Mouse (Mus musculus): ENCODE measurements around the gene Ccndbp1. TPM values are rescaled to one million over a fixed set of nuclear protein-coding genes. Genes with fewer than 3 reads are reported as not detected.
"Not testable (repeated sequence)": the region's sequence is repeated elsewhere in the genome, so short reads cannot be mapped to it uniquely, and the experiment has no call there.

The Ccndbp1 gene
- total RNA-seq (2021) = 10 to 100 TPM; 52.7 to 53.5 TPM
- long read RNA-seq, experiment 1, transcript Ccndbp1-201 (11 exons, 1,569 nt) = major isoform, 34 of 37 reads
- long read RNA-seq, experiment 1, partial matches to known transcripts = 1 of 37 reads
- long read RNA-seq, experiment 1, other reads (novel, unspliced or antisense) = 2 of 37 reads
- long read RNA-seq, experiment 2, transcript Ccndbp1-201 (11 exons, 1,569 nt) = major isoform, 62 of 74 reads
- long read RNA-seq, experiment 2, partial matches to known transcripts = 2 of 74 reads
- long read RNA-seq, experiment 2, other reads (novel, unspliced or antisense) = 8 of 74 reads

DNA sequence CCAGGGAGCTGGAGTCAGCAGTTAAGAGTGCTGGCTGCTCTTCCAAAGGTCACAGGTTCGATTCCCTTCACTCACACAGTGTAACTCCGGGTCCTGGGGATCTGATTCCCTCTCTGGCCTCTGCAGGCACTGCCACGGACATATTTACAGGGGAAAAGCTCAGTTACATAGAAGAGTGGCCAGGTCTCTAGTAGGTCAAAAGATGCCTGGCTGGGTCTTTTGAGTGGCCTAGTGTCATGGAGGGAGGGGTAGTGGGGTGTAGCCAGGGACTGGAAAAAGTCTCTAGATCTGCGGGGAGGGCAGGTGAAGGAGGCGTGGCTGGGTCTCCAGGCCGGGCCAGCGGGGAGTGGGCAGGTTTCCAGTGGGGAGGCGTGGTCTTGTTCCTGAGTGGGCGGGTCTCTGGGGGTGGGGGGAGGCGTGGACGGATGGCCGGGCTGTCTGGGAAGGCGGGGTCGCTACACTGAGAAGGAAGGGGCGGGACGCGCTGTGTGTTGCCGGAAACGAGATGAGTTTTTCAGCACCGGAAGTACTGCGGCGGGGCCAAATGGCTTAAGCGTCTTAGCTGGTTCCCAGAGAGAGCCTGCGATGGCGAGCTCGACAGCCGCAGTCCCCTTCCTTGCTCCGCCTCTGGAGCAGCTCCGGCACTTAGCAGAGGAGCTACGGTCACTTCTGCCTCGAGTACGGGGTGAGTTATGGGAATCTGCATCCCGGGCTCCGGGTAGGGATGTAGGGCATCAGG, at the start of gene Ccndbp1:
Gene Ccndbp1 (plus strand): TSS at position 479 of the 739 bp plus-strand sequence.
- peak; percentile 81 to 86 for DNase-seq (ENCODE audit: low spot score in 2 of 2)

DNA sequence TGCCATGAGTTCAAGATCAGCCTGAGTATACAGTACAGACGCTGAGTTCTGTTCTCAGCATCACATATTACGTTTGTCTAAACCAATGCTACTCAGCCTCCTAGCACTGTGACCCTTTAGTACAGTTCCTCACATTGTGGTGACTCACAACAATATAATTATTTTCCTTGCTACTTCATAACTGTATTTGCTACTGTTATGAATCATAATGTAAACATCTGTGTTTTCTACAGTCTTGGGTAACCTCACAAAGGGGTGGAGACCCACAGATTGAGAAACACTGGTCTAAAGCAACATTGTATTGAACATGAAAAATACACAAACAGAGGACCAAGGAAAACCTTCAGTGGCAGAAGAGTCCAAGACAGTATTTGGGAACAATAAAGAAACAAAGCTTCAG, 48.8 kb upstream of the Ccndbp1 start:
- no peak for DNase-seq (ENCODE audit: low spot score in 2 of 2)

GRCm38 (mm10) chr2:120959827-120960226, 48.4 kb upstream of the Ccndbp1 start:
- DNase-seq (ENCODE audit: low spot score in 2 of 2) = no peak

DNA sequence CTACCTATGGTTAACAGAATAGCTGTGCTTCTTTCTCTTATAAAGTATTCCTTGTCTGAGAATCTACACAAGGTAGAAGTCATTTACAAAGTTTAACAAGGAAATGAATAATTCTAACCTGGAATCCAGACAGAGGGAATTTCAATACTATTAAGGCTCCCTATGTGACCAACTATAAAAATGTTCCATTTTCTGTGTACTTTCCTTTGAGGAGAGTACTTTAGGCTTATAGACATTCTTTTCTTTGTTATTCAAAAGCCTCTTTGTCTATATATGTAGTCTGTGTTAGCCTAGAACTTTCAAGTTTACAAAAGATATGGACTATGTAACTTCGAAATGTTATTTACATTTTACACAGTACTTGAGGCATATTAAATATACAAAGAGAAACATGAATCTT, 47.9 kb upstream of the Ccndbp1 start:
- DNase-seq (ENCODE audit: low spot score in 2 of 2) = no peak

GRCm38 (mm10) chr2:120963110-120963509, 45.1 kb upstream of the Ccndbp1 start:
- no peak for DNase-seq (ENCODE audit: low spot score in 2 of 2)

- DNase-seq (ENCODE audit: low spot score in 2 of 2) = no peak
These were observed 42.7 kb upstream of the Ccndbp1 start for GRCm38 (mm10) chr2:120965486-120965885.

GRCm38 (mm10) chr2:120970045-120970539, 38.1 kb upstream of the Ccndbp1 start:
- peak in 1 of 2 experiments; percentile 4 for DNase-seq (ENCODE audit: low spot score in 2 of 2)

- peak; percentile 43 to 82 for DNase-seq (ENCODE audit: low spot score in 2 of 2)
These were observed 37.6 kb upstream of the Ccndbp1 start, which contains the start of gene Ubr1 for GRCm38 (mm10) chr2:120970559-120971080. TSS of gene Ubr1 (minus strand) at chr2:120970715.

GRCm38 (mm10) chr2:120971766-120972165, 36.4 kb upstream of the Ccndbp1 start:
- DNase-seq (ENCODE audit: low spot score in 2 of 2) = no peak

GRCm38 (mm10) chr2:120972257-120972656, 35.9 kb upstream of the Ccndbp1 start:
- not testable (repeated sequence) for DNase-seq (ENCODE audit: low spot score in 2 of 2)

DNA sequence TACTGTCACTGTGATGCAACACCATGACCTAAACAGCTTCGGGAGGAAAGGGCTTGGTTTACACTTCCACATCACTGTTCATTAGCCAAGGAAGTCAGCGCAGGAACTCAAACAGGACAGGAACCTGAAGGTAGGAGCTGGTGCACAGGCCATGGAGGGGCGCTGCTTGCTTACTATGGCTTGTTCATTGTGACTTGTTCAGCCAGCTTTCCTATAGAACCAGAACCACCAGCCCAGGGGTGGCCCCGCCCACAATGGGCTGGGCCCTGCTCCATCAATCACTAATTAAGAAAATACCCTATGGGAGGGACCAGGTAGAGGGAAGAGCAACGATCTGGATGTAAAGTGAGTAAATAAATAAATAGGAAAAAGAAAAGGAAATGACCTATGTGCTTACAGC, 35.2 kb upstream of the Ccndbp1 start:
- DNase-seq (ENCODE audit: low spot score in 2 of 2) = no peak

DNA sequence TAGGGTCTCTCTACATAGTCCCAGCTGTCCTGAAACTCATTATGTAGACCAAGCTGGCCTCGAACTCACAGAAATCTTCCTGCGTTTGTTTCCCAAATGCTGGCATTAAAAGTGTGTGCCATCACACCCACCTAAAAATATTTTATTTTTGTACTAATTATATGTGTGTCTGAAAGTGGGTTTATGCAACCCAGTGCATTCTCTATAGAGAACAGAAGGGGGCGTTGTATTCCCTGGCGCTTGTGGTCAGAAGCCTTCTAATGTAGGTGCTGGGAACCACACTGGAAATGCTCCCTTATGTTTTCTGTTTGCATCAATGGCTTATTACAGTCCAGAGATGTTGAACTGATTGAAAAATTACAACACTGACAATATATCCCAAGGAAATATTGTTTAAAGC, 31.9 kb upstream of the Ccndbp1 start:
- DNase-seq (ENCODE audit: low spot score in 2 of 2) = no peak

GRCm38 (mm10) chr2:120976990-120977925, 30.9 kb upstream of the Ccndbp1 start, which contains the start of gene Tmem62:
TSS of gene Tmem62 (plus strand) at chr2:120977017.
- peak; percentile 44 to 46 for DNase-seq (ENCODE audit: low spot score in 2 of 2)

GRCm38 (mm10) chr2:120977926-120978692, 30.1 kb upstream of the Ccndbp1 start:
- DNase-seq (ENCODE audit: low spot score in 2 of 2) = no peak

DNA sequence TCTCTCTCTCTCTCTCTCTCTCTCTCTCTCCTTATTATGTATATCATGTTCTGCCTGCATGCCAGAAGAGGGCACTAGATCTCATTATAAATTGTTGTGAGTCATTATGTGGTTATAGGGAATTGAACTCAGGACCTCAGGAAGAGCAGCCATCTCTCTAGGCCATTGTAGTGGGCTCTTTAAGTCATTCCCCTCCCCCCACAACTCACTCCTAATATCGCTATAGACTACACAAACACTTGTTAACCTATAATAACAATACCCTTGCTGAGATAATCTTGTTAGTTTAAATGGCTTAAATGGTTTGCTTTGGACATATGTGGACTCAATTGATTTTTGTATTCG, 29.5 kb upstream of the Ccndbp1 start:
- no peak for DNase-seq (ENCODE audit: low spot score in 2 of 2)

- no peak for DNase-seq (ENCODE audit: low spot score in 2 of 2)
These were observed 28.4 kb upstream of the Ccndbp1 start for GRCm38 (mm10) chr2:120979819-120980218.

DNA sequence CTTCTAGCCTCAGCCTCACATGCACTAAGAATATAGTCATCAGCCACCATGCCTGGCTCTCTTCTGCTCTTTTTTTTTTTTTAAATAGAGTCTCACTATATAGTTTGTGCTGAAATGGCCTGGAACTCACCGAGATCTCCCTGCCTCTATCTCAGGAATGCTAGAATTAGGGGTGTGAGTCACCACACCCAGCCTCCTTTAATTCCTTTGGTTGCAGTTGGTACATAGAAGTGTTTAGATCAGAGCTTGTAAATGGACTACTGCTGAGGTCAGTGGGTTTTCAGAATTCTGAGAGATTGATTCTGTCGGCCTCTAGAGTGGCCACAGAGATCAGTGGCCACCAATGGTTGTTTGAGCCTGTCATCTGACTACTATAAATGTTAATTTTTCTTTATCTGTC, 27.3 kb upstream of the Ccndbp1 start:
- no peak for DNase-seq (ENCODE audit: low spot score in 2 of 2)

GRCm38 (mm10) chr2:120983611-120984010, 24.6 kb upstream of the Ccndbp1 start:
- no peak for DNase-seq (ENCODE audit: low spot score in 2 of 2)

- DNase-seq (ENCODE audit: low spot score in 2 of 2) = no peak
These were observed 23.0 kb upstream of the Ccndbp1 start for GRCm38 (mm10) chr2:120985241-120985640.

DNA sequence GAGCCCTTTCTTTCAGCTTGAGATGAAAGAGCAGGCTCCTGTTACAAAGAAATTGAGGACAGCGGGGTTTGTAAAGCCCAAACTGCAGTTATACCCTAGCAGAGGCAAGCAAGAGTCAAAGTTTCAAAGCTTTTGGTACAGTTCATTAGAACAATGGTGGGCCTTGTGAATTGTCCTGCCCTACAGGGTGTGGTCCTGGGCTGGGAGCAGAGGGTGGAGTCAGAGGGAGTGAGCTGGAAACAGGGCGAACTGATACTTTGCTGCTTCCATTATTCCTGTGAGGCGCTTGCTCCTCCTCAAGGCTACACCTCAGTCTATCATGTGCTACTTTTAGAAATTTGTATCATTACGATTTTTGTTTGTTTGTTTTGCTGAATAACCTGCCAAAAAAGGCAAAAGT, 17.0 kb upstream of the Ccndbp1 start:
- no peak for DNase-seq (ENCODE audit: low spot score in 2 of 2)
